Mouse (Mus musculus): Measurements from ENCODE around the gene Mtx1. TPM values are rescaled to one million over a fixed set of nuclear protein-coding genes. Genes with fewer than 3 reads are reported as not detected.
"Not testable (repeated sequence)": the region's sequence is repeated elsewhere in the genome, so short reads cannot be mapped to it uniquely, and the experiment has no call there.

The Mtx1 gene
- polyA plus RNA-seq, 1 experiment from 2014 or later: 167 TPM

- Histone ChIP-seq H3K4me2 (no peak overlapping the region), H3K36me3 (no peaks in the 10 kb centered on the region), H3K27me3 (replicated peaks) (peaks cover 87% of the 10 kb centered on the region), H3K9me3 (replicated peaks) (no peaks in the 10 kb centered on the region), H3K4me1 (peaks cover 31% of the 10 kb centered on the region), H3K4me3 (no peak overlapping the region), H3K27ac (no peak overlapping the region), H3K9ac (no peak overlapping the region)
- no peak for ATAC-seq
- WGBS (ENCODE audit: insufficient replicate concordance): 29% methylated on average over 4 of the region's 4 CpGs
Measured at GRCm38 (mm10) chr3:89225918-89226317, 970 bp downstream of the Mtx1 start.

- no peaks in the 10 kb centered on the region for H3K36me3 ChIP-seq
- no peak overlapping the region for H3K4me3 ChIP-seq
- no peak overlapping the region for H3K9ac ChIP-seq
- no peaks in the 10 kb centered on the region for H3K9me3 ChIP-seq (replicated peaks)
- peaks cover 83% of the 10 kb centered on the region for H3K27me3 ChIP-seq (replicated peaks)
- no peak for ATAC-seq
- 50% methylated on average over 12 of the region's 12 CpGs for WGBS (ENCODE audit: insufficient replicate concordance)
- H3K4me1 ChIP-seq: peaks cover 31% of the 10 kb centered on the region
- H3K27ac ChIP-seq: no peak overlapping the region
- H3K4me2 ChIP-seq: no peak overlapping the region
Measured at GRCm38 (mm10) chr3:89225321-89225815, 1.5 kb downstream of the Mtx1 start.

GRCm38 (mm10) chr3:89224796-89225195 is 2.1 kb downstream of the Mtx1 start:
- Histone ChIP-seq H3K9ac (no peak overlapping the region), H3K36me3 (no peaks in the 10 kb centered on the region), H3K9me3 (replicated peaks) (no peaks in the 10 kb centered on the region), H3K4me1 (peaks cover 31% of the 10 kb centered on the region), H3K27ac (no peak overlapping the region), H3K4me2 (no peak overlapping the region), H3K27me3 (replicated peaks) (peaks cover 77% of the 10 kb centered on the region), H3K4me3 (no peak overlapping the region)
- 56% methylated on average over 11 of the region's 11 CpGs for WGBS (ENCODE audit: insufficient replicate concordance)
- no peak for ATAC-seq

GRCm38 (mm10) chr3:89221167-89221566 is 5.7 kb downstream of the Mtx1 start:
- no peak for ATAC-seq
- no peak overlapping the region for H3K27ac ChIP-seq
- peaks cover 59% of the 10 kb centered on the region for H3K27me3 ChIP-seq (replicated peaks)
- H3K4me3 ChIP-seq: no peak overlapping the region
- no peaks in the 10 kb centered on the region for H3K9me3 ChIP-seq (replicated peaks)
- no peak overlapping the region for H3K9ac ChIP-seq
- 73% methylated on average over 5 of the region's 5 CpGs for WGBS (ENCODE audit: insufficient replicate concordance)
- no peaks in the 10 kb centered on the region for H3K36me3 ChIP-seq
- peaks cover 3% of the 10 kb centered on the region; the same call in 1 of the 2 replicates for H3K4me1 ChIP-seq
- H3K4me2 ChIP-seq: no peak overlapping the region

- H3K9ac ChIP-seq: no peak overlapping the region
- no peak overlapping the region for H3K27ac ChIP-seq
Measured at GRCm38 (mm10) chr3:89219546-89219945, 7.3 kb downstream of the Mtx1 start.

GRCm38 (mm10) chr3:89218271-89218670 is 8.6 kb downstream of the Mtx1 start:
- no peak for ATAC-seq
- no peak overlapping the region for H3K4me3 ChIP-seq
- peaks cover 18% of the 10 kb centered on the region for H3K4me1 ChIP-seq
- 63% methylated on average over 1 of the region's 1 CpGs for whole genome bisulfite sequencing (ENCODE audit: insufficient replicate concordance)
- H3K4me2 ChIP-seq: no peak overlapping the region
- H3K9me3 ChIP-seq (replicated peaks): no peaks in the 10 kb centered on the region
- H3K36me3 ChIP-seq: no peaks in the 10 kb centered on the region
- H3K9ac ChIP-seq: no peak overlapping the region
- H3K27me3 ChIP-seq (replicated peaks): peaks cover 40% of the 10 kb centered on the region
- H3K27ac ChIP-seq: no peak overlapping the region

More at GRCm38 (mm10) chr3:89219546-89219945, 7.3 kb downstream of the Mtx1 start:
- Histone ChIP-seq H3K4me3 (no peak overlapping the region), H3K27me3 (replicated peaks) (peaks cover 53% of the 10 kb centered on the region), H3K4me2 (no peak overlapping the region), H3K9me3 (replicated peaks) (no peaks in the 10 kb centered on the region), H3K4me1 (peaks cover 13% of the 10 kb centered on the region), H3K36me3 (no peaks in the 10 kb centered on the region)
- no peak for ATAC-seq
- 24% methylated on average over 8 of the region's 8 CpGs for WGBS (ENCODE audit: insufficient replicate concordance)

GRCm38 (mm10) chr3:89216407-89216806 is 10.5 kb downstream of the Mtx1 start:
- not testable (repeated sequence) for ATAC-seq; H3K4me3 ChIP-seq; H3K9ac ChIP-seq; H3K36me3 ChIP-seq; H3K4me2 ChIP-seq; H3K27ac ChIP-seq; H3K9me3 ChIP-seq (replicated peaks)
- H3K27me3 ChIP-seq (replicated peaks): peaks cover 32% of the 10 kb centered on the region
- 60% methylated on average over 7 of the region's 7 CpGs for WGBS (ENCODE audit: insufficient replicate concordance)
- peaks cover 37% of the 10 kb centered on the region for H3K4me1 ChIP-seq

GRCm38 (mm10) chr3:89215853-89216252 is 11.0 kb downstream of the Mtx1 start:
- H3K9ac ChIP-seq: peak overlapping the region; percentile 80; the same call in 1 of the 2 replicates
- ATAC-seq: 0 out of 2 replicates have a peak, but pooled peaks have one; percentile 22
- H3K4me2 ChIP-seq: peak overlapping the region; percentile 96

GRCm38 (mm10) chr3:89214681-89215411 is 12.0 kb downstream of the Mtx1 start, which contains the start of gene Thbs3:
Gene Thbs3 (plus strand): TSS chr3:89215180.
- peak within 1 kb of the TSS; percentile 80 for H3K9ac ChIP-seq
- WGBS (ENCODE audit: insufficient replicate concordance): 3% methylated on average over 19 of the region's 19 CpGs
- H3K4me1 ChIP-seq: peaks cover 41% of the 10 kb centered on the region
- H3K36me3 ChIP-seq: peaks cover 20% of the 10 kb centered on the region
- no peak for ATAC-seq
- peak within 1 kb of the TSS; percentile 96 for H3K4me2 ChIP-seq
- H3K4me3 ChIP-seq: peak within 1 kb of the TSS; percentile 87
- H3K9me3 ChIP-seq (replicated peaks): no peaks in the 10 kb centered on the region
- peaks cover 26% of the 10 kb centered on the region for H3K27me3 ChIP-seq (replicated peaks)
- H3K27ac ChIP-seq: peak within 1 kb of the TSS; percentile 90

More at GRCm38 (mm10) chr3:89215853-89216252, 11.0 kb downstream of the Mtx1 start:
- Histone ChIP-seq H3K27ac (0 out of 2 replicates have a peak overlapping the region, but pooled peaks have one; percentile 14), H3K4me1 (peaks cover 41% of the 10 kb centered on the region), H3K36me3 (peaks cover 10% of the 10 kb centered on the region), H3K27me3 (replicated peaks) (peaks cover 27% of the 10 kb centered on the region), H3K4me3 (peak overlapping the region; percentile 87; the same call in 1 of the 2 replicates), H3K9me3 (replicated peaks) (no peaks in the 10 kb centered on the region)
- under 1% methylated on average over 6 of the region's 6 CpGs for WGBS (ENCODE audit: insufficient replicate concordance)

- H3K4me3 ChIP-seq: peak overlapping the region; percentile 87
- H3K4me2 ChIP-seq: peak overlapping the region; percentile 96
- H3K9me3 ChIP-seq (replicated peaks): no peaks in the 10 kb centered on the region
- H3K36me3 ChIP-seq: peaks cover 28% of the 10 kb centered on the region
- peak overlapping the region; percentile 90 for H3K27ac ChIP-seq
- H3K4me1 ChIP-seq: peaks cover 41% of the 10 kb centered on the region
- peaks cover 20% of the 10 kb centered on the region for H3K27me3 ChIP-seq (replicated peaks)
- peak overlapping the region; percentile 80 for H3K9ac ChIP-seq
- under 1% methylated on average over 69 of the region's 69 CpGs for WGBS (ENCODE audit: insufficient replicate concordance)
- peak; percentile 90 for ATAC-seq
Measured at GRCm38 (mm10) chr3:89213803-89214530, 12.9 kb downstream of the Mtx1 start.

GRCm38 (mm10) chr3:89210731-89211130 is 16.2 kb downstream of the Mtx1 start:
- Histone ChIP-seq H3K4me2 (no peak overlapping the region), H3K9ac (no peak overlapping the region), H3K36me3 (peaks cover 59% of the 10 kb centered on the region), H3K9me3 (replicated peaks) (no peaks in the 10 kb centered on the region), H3K27ac (no peak overlapping the region), H3K27me3 (replicated peaks) (peaks cover 9% of the 10 kb centered on the region), H3K4me3 (no peak overlapping the region), H3K4me1 (peaks cover 39% of the 10 kb centered on the region)
- 70% methylated on average over 7 of the region's 7 CpGs for WGBS (ENCODE audit: insufficient replicate concordance)
- no peak for ATAC-seq

- H3K4me3 ChIP-seq: no peak overlapping the region
- 75% methylated on average over 13 of the region's 13 CpGs for WGBS (ENCODE audit: insufficient replicate concordance)
- peaks cover 65% of the 10 kb centered on the region for H3K36me3 ChIP-seq
Measured at GRCm38 (mm10) chr3:89210162-89210561, 16.7 kb downstream of the Mtx1 start.

More at GRCm38 (mm10) chr3:89210162-89210561, 16.7 kb downstream of the Mtx1 start:
- H3K9me3 ChIP-seq (replicated peaks): no peaks in the 10 kb centered on the region
- ATAC-seq: no peak
- H3K27me3 ChIP-seq (replicated peaks): peaks cover 3% of the 10 kb centered on the region
- peaks cover 34% of the 10 kb centered on the region for H3K4me1 ChIP-seq
- no peak overlapping the region for H3K9ac ChIP-seq
- H3K27ac ChIP-seq: no peak overlapping the region
- no peak overlapping the region for H3K4me2 ChIP-seq

Data from liver, embryonic 12.5 days (tissue).